Mouse (Mus musculus) heart, adult 9 months (tissue): ENCODE measurements around the gene Srarp.

Experiments
- DNase-seq, 2 experiments: peaks; one replicate each; pipeline ENCODE4 v3.0.0; 2022; ENCODE audit warnings: low spot score in 2 of 2

Srarp gene

DNA sequence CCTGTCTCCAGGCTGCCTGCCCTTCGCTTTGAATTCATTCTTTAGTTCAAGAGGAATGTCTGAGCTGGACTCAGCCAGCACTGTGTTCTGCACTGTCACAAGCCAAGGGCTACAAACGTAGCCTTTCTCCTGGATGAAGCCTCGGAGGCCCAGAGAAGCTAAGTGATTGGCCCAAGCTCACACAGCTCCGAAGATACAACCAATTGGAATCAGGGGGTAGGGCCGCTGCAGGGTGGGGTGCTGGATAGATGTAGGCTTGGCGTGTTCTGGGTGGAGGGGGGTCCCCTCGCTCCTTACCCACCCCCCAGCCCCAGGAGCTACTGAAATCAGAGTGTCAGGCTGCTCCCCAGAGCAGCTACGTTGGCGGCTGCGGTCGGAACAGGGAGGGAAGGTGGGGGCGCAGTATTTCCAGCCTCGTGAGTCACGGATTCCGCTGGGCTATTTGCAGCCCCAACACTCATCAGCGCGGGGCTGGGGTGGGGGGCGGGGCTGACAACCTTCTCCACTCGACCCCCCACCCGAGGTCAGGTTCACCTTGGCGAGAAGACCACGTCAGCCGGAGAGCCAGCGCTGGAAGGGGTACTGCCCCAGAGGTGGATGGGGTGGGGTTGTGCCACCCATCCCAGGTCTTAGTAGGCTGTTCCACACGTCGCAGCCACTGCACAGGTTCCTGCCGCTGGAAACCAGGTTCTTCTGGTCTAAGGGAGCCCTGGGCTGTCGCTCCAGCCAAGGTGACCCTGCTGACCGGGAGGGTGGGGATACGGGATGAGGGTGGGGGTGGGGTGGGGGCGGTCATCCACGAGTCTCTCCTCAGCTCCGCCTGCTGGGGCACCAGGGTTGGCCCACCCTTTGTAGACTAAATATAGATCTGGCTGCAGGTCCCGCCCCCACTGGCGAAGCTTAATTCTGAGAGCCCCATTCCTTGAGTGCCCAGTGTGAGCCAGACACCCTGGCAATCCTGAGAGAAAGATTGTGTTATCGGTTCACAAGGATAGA is 10.1 kb downstream of the Srarp start:
- DNase-seq = peak; percentile 75 to 77

- no peak for DNase-seq
These were observed 12.0 kb downstream of the Srarp start for GRCm38 (mm10) chr4:141423691-141424431.

GRCm38 (mm10) chr4:141423288-141423687 is 12.6 kb downstream of the Srarp start:
- no peak for DNase-seq

DNA sequence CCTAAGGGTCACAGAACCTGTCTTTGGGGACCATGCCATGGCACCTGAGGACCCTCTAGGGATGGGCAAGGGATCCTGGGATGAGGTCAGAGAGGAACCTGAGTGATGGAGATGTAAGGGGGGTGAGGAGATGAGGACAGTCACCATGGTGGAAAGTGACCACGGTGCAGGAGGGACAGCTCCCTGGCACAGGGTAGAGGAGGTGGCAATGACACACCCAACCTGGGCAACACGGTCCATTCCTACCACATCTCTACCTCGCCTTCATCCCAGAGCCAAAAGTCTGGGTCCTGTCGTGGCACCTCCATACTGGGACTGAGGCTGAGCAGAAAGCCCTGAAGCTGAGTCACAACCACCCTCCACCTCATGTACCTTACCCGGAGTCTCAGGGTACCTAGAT is 13.1 kb downstream of the Srarp start:
- DNase-seq = no peak

DNA sequence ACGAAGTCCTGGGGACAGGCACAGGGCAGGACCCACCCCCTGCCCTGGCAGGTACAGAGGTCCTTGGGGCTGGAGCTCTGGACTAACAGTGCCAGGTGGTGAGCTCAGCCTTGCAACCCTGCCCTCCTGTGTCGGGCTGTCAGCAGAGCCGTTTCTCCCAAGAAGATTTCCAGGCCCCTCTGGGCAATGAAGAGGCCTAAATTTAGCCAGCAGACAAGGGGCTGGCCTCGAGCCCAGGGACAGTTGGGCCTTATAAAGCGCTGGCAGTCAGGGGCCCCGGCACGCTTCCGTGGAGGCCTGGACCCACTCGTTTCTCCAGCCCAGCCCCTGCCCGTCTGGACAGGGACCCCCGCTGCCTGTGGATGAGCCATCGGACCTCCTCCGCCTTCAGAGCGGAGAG is 14.5 kb downstream of the Srarp start:
- DNase-seq = peak; percentile 88 to 89

- no peak for DNase-seq
These were observed 15.0 kb downstream of the Srarp start for GRCm38 (mm10) chr4:141420886-141421285.

GRCm38 (mm10) chr4:141420192-141420829 is 15.6 kb downstream of the Srarp start, which contains the start of gene Hspb7:
Gene Hspb7, plus strand, starts transcription at chr4:141420779.
- DNase-seq = no peak

DNA sequence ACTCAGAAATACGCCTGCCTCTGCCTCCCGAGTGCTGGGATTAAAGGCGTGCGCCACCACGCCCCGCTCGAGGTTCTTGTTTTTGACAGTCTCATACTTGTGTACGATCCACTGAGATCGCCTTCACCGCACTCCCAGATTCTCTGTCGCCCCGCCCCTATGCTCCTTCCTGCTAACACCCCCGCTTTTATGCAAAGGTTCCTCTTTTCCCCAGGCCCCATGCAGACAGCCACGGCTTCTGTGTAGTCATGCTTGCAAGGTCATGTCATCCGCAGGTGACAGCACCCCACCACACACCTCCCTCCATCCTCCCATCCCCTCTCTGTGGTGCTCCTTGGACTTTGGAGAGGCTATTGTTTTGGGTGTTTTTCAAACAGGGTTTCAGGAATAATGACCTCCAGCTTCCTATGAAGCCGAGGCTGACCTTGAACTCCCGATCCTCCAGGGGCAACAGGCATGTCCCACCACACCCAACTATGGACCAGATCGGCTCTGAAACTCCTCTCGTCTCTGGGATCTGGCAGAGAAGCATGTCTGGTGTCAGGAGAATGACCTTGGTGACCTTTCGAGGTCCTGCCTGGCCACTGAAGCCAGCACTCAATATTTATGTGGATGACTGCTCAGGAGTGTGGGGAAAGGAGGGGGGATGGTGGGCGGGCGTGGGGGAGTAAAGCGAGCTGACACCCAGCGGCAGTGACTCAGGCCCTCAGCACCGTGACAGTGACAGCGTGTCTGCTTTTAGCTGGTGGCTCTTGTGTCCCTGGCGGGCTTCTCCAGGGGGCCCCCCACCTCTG is 16.3 kb downstream of the Srarp start:
- peak in 1 of 2 experiments; percentile 51 for DNase-seq

GRCm38 (mm10) chr4:141415924-141416323 is 20.0 kb downstream of the Srarp start, which contains the start of gene Clcnkb:
Gene Clcnkb, minus strand, starts transcription at chr4:141416014.
- no peak for DNase-seq

GRCm38 (mm10) chr4:141411430-141411992 is 24.4 kb downstream of the Srarp start:
- no peak for DNase-seq

DNA sequence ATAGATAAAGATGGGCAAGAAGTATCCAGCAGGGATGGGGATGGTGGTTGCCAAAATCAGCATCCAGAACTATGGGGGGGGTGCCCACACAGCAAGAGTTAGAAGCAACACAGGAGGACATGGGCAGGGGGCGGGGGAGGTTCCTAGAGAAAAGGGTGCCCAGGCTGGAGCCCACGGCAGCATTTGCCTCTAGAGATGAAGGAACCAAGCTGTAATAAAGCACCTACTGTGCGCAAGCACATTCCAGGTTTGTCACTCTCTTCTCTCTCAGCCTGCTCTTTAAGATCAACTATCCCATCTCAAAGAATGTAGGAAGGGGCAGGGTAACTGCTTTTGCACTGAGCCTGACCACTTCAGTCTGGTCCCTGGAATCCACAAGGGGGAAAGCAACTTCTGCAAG is 27.3 kb downstream of the Srarp start:
- DNase-seq = no peak

DNA sequence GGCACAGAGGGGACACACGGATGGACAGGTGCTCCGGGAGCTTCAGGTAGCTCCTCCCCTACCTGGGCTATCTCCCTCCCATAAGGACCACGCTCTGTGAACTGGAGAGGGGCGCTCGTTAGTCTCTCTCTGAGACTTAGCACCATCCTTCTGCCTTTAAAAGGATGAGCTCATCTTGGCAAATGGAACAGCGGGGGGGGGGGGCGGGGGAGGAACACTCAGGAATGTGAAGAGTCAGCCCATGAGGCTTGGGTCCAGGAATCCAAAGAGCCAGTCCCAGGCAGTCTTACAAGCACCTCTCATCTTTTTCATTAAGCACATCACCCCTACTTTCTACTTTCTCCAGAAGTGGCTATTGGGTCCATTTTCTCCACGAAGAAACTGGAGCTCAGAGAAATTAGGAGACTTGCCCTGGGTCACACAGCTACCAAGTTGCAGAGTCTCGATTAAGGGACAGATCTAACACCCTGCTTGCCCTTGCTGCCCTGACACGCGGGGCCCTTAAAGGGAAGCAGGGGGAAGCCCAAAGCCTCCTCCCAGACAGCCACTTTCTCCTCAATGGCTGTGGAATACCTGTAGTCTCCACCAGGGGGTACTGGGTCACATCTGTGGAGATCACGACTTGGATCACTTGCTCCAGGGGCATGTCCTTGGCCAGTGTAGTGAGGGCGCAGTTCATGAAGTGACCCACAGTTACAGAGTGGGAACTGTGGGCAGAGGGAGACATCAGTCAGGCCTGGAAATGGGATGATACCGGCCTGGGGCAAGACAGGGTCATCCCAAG is 29.2 kb downstream of the Srarp start:
- peak in 1 of 2 experiments; percentile 60 for DNase-seq

GRCm38 (mm10) chr4:141405314-141405622 is 30.6 kb downstream of the Srarp start:
- no peak for DNase-seq

- peak; percentile 73 to 82 for DNase-seq
These were observed 31.2 kb downstream of the Srarp start for GRCm38 (mm10) chr4:141404518-141405313.

GRCm38 (mm10) chr4:141400171-141400570 is 35.7 kb downstream of the Srarp start:
- no peak for DNase-seq

- DNase-seq = no peak
These were observed 37.4 kb downstream of the Srarp start, which contains the start of gene Clcnka for GRCm38 (mm10) chr4:141398545-141398944. Gene Clcnka, minus strand, starts transcription at chr4:141398724.

DNA sequence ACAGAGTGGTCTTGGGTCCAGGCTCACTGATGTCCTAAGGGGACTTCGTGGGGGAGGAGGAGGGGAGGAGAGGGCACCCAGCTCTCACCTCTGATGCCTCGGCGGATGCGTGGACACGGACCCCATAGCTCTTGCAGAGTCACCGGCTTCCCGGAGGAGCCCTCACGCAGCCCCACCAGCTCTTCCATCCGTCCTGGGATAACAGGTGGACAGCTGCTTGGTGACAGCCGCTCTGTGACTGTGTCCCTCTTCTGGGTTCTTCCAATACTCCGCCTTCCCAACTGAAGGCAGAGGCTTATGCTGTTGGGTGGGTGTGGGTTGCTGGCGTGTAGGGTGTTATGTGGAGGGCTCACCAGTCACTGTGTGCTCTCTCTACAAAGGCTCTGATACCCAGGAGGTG is 38.0 kb downstream of the Srarp start:
- no peak for DNase-seq

DNA sequence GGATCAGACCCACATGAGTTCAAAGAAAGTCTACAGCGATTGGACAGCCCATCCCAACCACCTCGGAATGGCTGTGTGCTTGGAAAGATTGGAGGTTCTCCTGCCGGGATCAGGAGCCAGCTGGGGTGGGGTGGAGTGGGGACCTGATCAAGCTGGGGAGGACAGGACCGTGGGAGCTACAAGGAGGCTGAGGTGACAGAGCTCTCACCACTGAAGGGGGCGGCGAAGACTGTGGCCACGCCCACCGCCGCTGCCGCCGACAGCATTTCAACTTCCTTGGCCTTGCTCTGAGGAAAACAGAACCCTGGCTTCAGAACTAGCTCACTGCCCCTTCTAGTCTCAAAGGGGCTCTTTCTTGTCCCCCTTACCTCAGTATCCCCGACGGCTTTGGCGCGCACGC is 41.2 kb downstream of the Srarp start:
- no peak for DNase-seq

- DNase-seq = no peak
These were observed 44.6 kb downstream of the Srarp start for GRCm38 (mm10) chr4:141391293-141391692.
